Mouse (Mus musculus): Measurements from ENCODE around the gene Ubl3. TPM values are rescaled to one million over a fixed set of nuclear protein-coding genes. Genes with fewer than 3 reads are reported as not detected.
A peak's percentile ranks its signal among the peaks of the same experiment; 100 is the strongest.

Ubl3 gene
- polyA plus RNA-seq, 1 experiment from 2014 or later, result 81.3 TPM

GRCm38 (mm10) chr5:148562235-148562634, 9.6 kb upstream of the Ubl3 start:
- no peak overlapping the region for H3K9ac ChIP-seq (ENCODE audit: low read length)
- peaks cover 4% of the 10 kb centered on the region in 2 experiments; a peak in 3 of 4 replicates for H3K4me1 ChIP-seq (ENCODE audit: control insufficient read depth in 2 of 2, insufficient read depth in 2 of 2, low read length in 2 of 2)
- no peaks in the 10 kb centered on the region for H3K36me3 ChIP-seq (ENCODE audit: control insufficient read depth, insufficient read depth, low read length)
- WGBS, result 63% methylated on average over 8 of the region's 8 CpGs
- no peak for ATAC-seq (ENCODE audit: insufficient number of reproducible peaks, insufficient read depth, low FRiP score, low read depth)
- no peaks in the 10 kb centered on the region for H3K27me3 ChIP-seq (ENCODE audit: control insufficient read depth, insufficient read depth, low read length)
- no peak overlapping the region for H3K4me3 ChIP-seq (ENCODE audit: control insufficient read depth in 1 of 2, insufficient read depth in 1 of 2, low read depth in 1 of 2, low read length in 2 of 2)
- H3K27ac ChIP-seq (replicated peaks in 1 of 2; ENCODE audit: control insufficient read depth in 1 of 2, insufficient read depth in 1 of 2, low read depth in 2 of 2, low read length in 2 of 2), result no peak overlapping the region
- H3K4me2 ChIP-seq (ENCODE audit: low read length), result no peak overlapping the region
- H3K9me3 ChIP-seq (ENCODE audit: control insufficient read depth, low read length), result no peaks in the 10 kb centered on the region

- Histone ChIP-seq H3K9ac (ENCODE audit: low read length) (no peak overlapping the region), H3K9me3 (ENCODE audit: control insufficient read depth, low read length) (no peaks in the 10 kb centered on the region), H3K4me2 (ENCODE audit: low read length) (no peak overlapping the region), H3K4me3 (ENCODE audit: control insufficient read depth in 1 of 2, insufficient read depth in 1 of 2, low read depth in 1 of 2, low read length in 2 of 2) (no peak overlapping the region), H3K27me3 (ENCODE audit: control insufficient read depth, insufficient read depth, low read length) (no peaks in the 10 kb centered on the region), H3K36me3 (ENCODE audit: control insufficient read depth, insufficient read depth, low read length) (no peaks in the 10 kb centered on the region), H3K27ac (replicated peaks in 1 of 2; ENCODE audit: control insufficient read depth in 1 of 2, insufficient read depth in 1 of 2, low read depth in 2 of 2, low read length in 2 of 2) (no peak overlapping the region), H3K4me1 (ENCODE audit: control insufficient read depth in 2 of 2, insufficient read depth in 2 of 2, low read length in 2 of 2) (peaks cover 2 to 6% of the 10 kb centered on the region in 2 experiments; a peak in 2 of 4 replicates)
- WGBS, result 71% methylated on average over 15 of the region's 15 CpGs
- ATAC-seq (ENCODE audit: insufficient number of reproducible peaks, insufficient read depth, low FRiP score, low read depth), result no peak
Measured at GRCm38 (mm10) chr5:148559261-148559958, 6.8 kb upstream of the Ubl3 start.

GRCm38 (mm10) chr5:148558472-148558871, 5.9 kb upstream of the Ubl3 start:
- WGBS, result 88% methylated on average over 6 of the region's 6 CpGs
- no peak for ATAC-seq (ENCODE audit: insufficient number of reproducible peaks, insufficient read depth, low FRiP score, low read depth)

GRCm38 (mm10) chr5:148556509-148556908, 3.9 kb upstream of the Ubl3 start:
- 59% methylated on average over 5 of the region's 5 CpGs for WGBS
- ATAC-seq (ENCODE audit: insufficient number of reproducible peaks, insufficient read depth, low FRiP score, low read depth), result no peak
- no peak overlapping the region for H3K9ac ChIP-seq (ENCODE audit: low read length)
- H3K4me2 ChIP-seq (ENCODE audit: low read length), result no peak overlapping the region
- H3K27ac ChIP-seq (replicated peaks in 1 of 2; ENCODE audit: control insufficient read depth in 1 of 2, insufficient read depth in 1 of 2, low read depth in 2 of 2, low read length in 2 of 2), result no peak overlapping the region
- H3K9me3 ChIP-seq (ENCODE audit: control insufficient read depth, low read length), result no peaks in the 10 kb centered on the region
- H3K4me3 ChIP-seq (ENCODE audit: control insufficient read depth in 1 of 2, insufficient read depth in 1 of 2, low read depth in 1 of 2, low read length in 2 of 2), result no peak overlapping the region
- H3K36me3 ChIP-seq (ENCODE audit: control insufficient read depth, insufficient read depth, low read length), result no peaks in the 10 kb centered on the region
- H3K4me1 ChIP-seq (ENCODE audit: control insufficient read depth in 2 of 2, insufficient read depth in 2 of 2, low read length in 2 of 2), result peaks cover 11 to 17% of the 10 kb centered on the region in 2 experiments
- no peaks in the 10 kb centered on the region for H3K27me3 ChIP-seq (ENCODE audit: control insufficient read depth, insufficient read depth, low read length)

More at GRCm38 (mm10) chr5:148558472-148558871, 5.9 kb upstream of the Ubl3 start:
- Histone ChIP-seq H3K4me3 (ENCODE audit: control insufficient read depth in 1 of 2, insufficient read depth in 1 of 2, low read depth in 1 of 2, low read length in 2 of 2) (no peak overlapping the region), H3K27ac (replicated peaks in 1 of 2; ENCODE audit: control insufficient read depth in 1 of 2, insufficient read depth in 1 of 2, low read depth in 2 of 2, low read length in 2 of 2) (no peak overlapping the region), H3K36me3 (ENCODE audit: control insufficient read depth, insufficient read depth, low read length) (no peaks in the 10 kb centered on the region), H3K9ac (ENCODE audit: low read length) (no peak overlapping the region), H3K27me3 (ENCODE audit: control insufficient read depth, insufficient read depth, low read length) (no peaks in the 10 kb centered on the region), H3K4me2 (ENCODE audit: low read length) (no peak overlapping the region), H3K4me1 (ENCODE audit: control insufficient read depth in 2 of 2, insufficient read depth in 2 of 2, low read length in 2 of 2) (peaks cover 11 to 14% of the 10 kb centered on the region in 2 experiments), H3K9me3 (ENCODE audit: control insufficient read depth, low read length) (no peaks in the 10 kb centered on the region)

- Histone ChIP-seq H3K9ac (ENCODE audit: low read length) (no peak overlapping the region), H3K27ac (replicated peaks in 1 of 2; ENCODE audit: control insufficient read depth in 1 of 2, insufficient read depth in 1 of 2, low read depth in 2 of 2, low read length in 2 of 2) (no peak overlapping the region), H3K4me3 (ENCODE audit: control insufficient read depth in 1 of 2, insufficient read depth in 1 of 2, low read depth in 1 of 2, low read length in 2 of 2) (no peak overlapping the region; a peak in 1 of 4 replicates), H3K9me3 (ENCODE audit: control insufficient read depth, low read length) (no peaks in the 10 kb centered on the region), H3K4me1 (ENCODE audit: control insufficient read depth in 2 of 2, insufficient read depth in 2 of 2, low read length in 2 of 2) (peaks cover 13 to 20% of the 10 kb centered on the region in 2 experiments), H3K36me3 (ENCODE audit: control insufficient read depth, insufficient read depth, low read length) (no peaks in the 10 kb centered on the region), H3K4me2 (ENCODE audit: low read length) (peak overlapping the region; percentile 53), H3K27me3 (ENCODE audit: control insufficient read depth, insufficient read depth, low read length) (no peaks in the 10 kb centered on the region)
- whole genome bisulfite sequencing, result 79% methylated on average over 10 of the region's 10 CpGs
- no peak for ATAC-seq (ENCODE audit: insufficient number of reproducible peaks, insufficient read depth, low FRiP score, low read depth)
Measured at GRCm38 (mm10) chr5:148555156-148555555, 2.6 kb upstream of the Ubl3 start.

GRCm38 (mm10) chr5:148554701-148555100, 2.1 kb upstream of the Ubl3 start:
- no peak overlapping the region for H3K27ac ChIP-seq (replicated peaks in 1 of 2; ENCODE audit: control insufficient read depth in 1 of 2, insufficient read depth in 1 of 2, low read depth in 2 of 2, low read length in 2 of 2)
- H3K4me1 ChIP-seq (ENCODE audit: control insufficient read depth in 2 of 2, insufficient read depth in 2 of 2, low read length in 2 of 2), result peaks cover 13 to 25% of the 10 kb centered on the region in 2 experiments
- ATAC-seq (ENCODE audit: insufficient number of reproducible peaks, insufficient read depth, low FRiP score, low read depth), result no peak
- H3K9ac ChIP-seq (ENCODE audit: low read length), result peak overlapping the region; percentile 56; the same call in 1 of the 2 replicates
- H3K27me3 ChIP-seq (ENCODE audit: control insufficient read depth, insufficient read depth, low read length), result no peaks in the 10 kb centered on the region
- no peaks in the 10 kb centered on the region for H3K9me3 ChIP-seq (ENCODE audit: control insufficient read depth, low read length)
- H3K4me2 ChIP-seq (ENCODE audit: low read length), result peak overlapping the region; percentile 53
- WGBS, result 3% methylated on average over 16 of the region's 16 CpGs
- peak overlapping the region; percentile 1 to 25; a peak in 2 of 4 replicates for H3K4me3 ChIP-seq (ENCODE audit: control insufficient read depth in 1 of 2, insufficient read depth in 1 of 2, low read depth in 1 of 2, low read length in 2 of 2)
- H3K36me3 ChIP-seq (ENCODE audit: control insufficient read depth, insufficient read depth, low read length), result no peaks in the 10 kb centered on the region

- WGBS, result 10% methylated on average over 7 of the region's 7 CpGs
- Histone ChIP-seq H3K9ac (ENCODE audit: low read length) (peak overlapping the region; percentile 56; the same call in 1 of the 2 replicates), H3K4me1 (ENCODE audit: control insufficient read depth in 2 of 2, insufficient read depth in 2 of 2, low read length in 2 of 2) (peaks cover 13 to 29% of the 10 kb centered on the region in 2 experiments), H3K4me3 (ENCODE audit: control insufficient read depth in 1 of 2, insufficient read depth in 1 of 2, low read depth in 1 of 2, low read length in 2 of 2) (peak overlapping the region; percentile 2 to 25; a peak in 2 of 4 replicates), H3K9me3 (ENCODE audit: control insufficient read depth, low read length) (no peaks in the 10 kb centered on the region), H3K27ac (replicated peaks in 1 of 2; ENCODE audit: control insufficient read depth in 1 of 2, insufficient read depth in 1 of 2, low read depth in 2 of 2, low read length in 2 of 2) (no peak overlapping the region), H3K36me3 (ENCODE audit: control insufficient read depth, insufficient read depth, low read length) (no peaks in the 10 kb centered on the region), H3K27me3 (ENCODE audit: control insufficient read depth, insufficient read depth, low read length) (no peaks in the 10 kb centered on the region), H3K4me2 (ENCODE audit: low read length) (peak overlapping the region; percentile 53)
- ATAC-seq (ENCODE audit: insufficient number of reproducible peaks, insufficient read depth, low FRiP score, low read depth), result no peak
Measured at GRCm38 (mm10) chr5:148554242-148554641, 1.7 kb upstream of the Ubl3 start.

Measured in heart, embryonic 14.5 days (tissue).